Mouse (Mus musculus): ENCODE measurements around the gene Galt. TPM values are rescaled to one million over a fixed set of nuclear protein-coding genes. Genes with fewer than 3 reads are reported as not detected.
"Not testable (repeated sequence)": the region's sequence is repeated elsewhere in the genome, so short reads cannot be mapped to it uniquely, and the experiment has no call there.

Gene Galt
- polyA plus RNA-seq, 1 experiment from 2014 or later, result 58.9 TPM

DNA sequence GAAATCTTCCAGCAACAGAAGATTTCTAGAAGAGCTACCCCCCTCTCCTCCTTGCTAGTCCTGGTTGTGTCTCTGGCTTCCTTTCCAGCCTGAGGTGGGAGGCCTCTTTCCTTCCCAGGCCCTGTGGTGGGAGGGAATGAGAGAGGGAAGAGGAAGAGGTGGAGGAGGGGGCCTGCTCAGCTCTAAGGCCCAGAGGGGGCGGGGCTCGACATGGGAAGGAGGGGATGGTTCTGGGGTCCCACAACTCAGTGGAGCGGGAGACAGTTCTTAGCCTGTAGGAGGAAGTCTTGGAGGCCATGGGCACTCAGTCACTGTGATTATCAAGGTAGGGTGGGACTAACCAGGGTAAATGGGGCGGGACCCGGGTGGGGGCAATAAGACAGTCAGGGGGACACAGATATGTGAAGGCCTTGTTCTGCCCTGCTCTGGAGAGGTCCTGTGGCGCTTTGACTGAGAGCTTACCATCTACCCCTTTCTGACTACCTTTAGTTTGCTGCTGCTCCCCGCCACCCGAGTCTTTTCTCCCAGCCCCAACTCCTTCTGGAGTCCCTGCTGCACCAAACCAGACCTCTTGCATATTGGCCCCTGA lies 7.2 kb downstream of the Galt start:
- Histone ChIP-seq H3K4me3 (ENCODE audit: low read depth, low read length) (no peak overlapping the region), H3K4me1 (ENCODE audit: control insufficient read depth, insufficient read depth, low read length) (peaks cover 14% of the 10 kb centered on the region), H3K27me3 (ENCODE audit: control insufficient read depth, insufficient read depth, low read depth, low read length) (no peaks in the 10 kb centered on the region), H3K4me2 (ENCODE audit: low read length) (no peak overlapping the region), H3K27ac (ENCODE audit: low read length) (no peak overlapping the region), H3K36me3 (ENCODE audit: control insufficient read depth, insufficient read depth, low read length) (no peaks in the 10 kb centered on the region; the same call in 1 of the 2 replicates), H3K9ac (ENCODE audit: low read depth, low read length) (no peak overlapping the region), H3K9me3 (replicated peaks; ENCODE audit: control insufficient read depth, low read length, poor library complexity, severe bottlenecking) (no peaks in the 10 kb centered on the region)
- 41% methylated on average over 8 of the region's 8 CpGs for WGBS
- ATAC-seq, result peak; percentile 50

DNA sequence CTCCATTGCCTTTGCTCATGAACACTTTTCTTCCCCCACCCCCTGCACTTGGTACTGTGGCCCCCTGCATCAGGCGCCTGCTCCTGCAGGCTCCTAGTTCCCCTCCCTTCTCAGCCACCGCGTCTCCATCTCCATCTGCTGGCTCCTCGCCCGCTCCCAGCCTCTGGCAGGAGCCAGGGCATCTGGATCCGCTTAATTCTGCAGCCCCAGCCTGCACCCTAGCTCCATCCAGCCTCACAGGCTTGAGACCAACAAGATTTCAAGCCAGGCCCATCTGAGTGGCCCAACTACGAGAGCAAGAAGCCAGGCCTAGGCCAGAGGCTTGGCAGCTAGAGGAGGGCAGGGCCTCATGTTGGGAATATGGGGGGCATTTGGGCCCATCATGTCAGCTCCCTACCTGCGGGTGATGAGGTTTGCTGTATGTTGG lies 7.7 kb downstream of the Galt start:
- ATAC-seq; H3K27me3 ChIP-seq (ENCODE audit: control insufficient read depth, insufficient read depth, low read depth, low read length); H3K36me3 ChIP-seq (ENCODE audit: control insufficient read depth, insufficient read depth, low read length); H3K27ac ChIP-seq (ENCODE audit: low read length); H3K4me2 ChIP-seq (ENCODE audit: low read length); H3K9me3 ChIP-seq (replicated peaks; ENCODE audit: control insufficient read depth, low read length, poor library complexity, severe bottlenecking); H3K4me3 ChIP-seq (ENCODE audit: low read depth, low read length); H3K9ac ChIP-seq (ENCODE audit: low read depth, low read length): not testable (repeated sequence)
- 40% methylated on average over 8 of the region's 8 CpGs for WGBS
- H3K4me1 ChIP-seq (ENCODE audit: control insufficient read depth, insufficient read depth, low read length), result peaks cover 14% of the 10 kb centered on the region

GRCm38 (mm10) chr4:41763176-41763575 lies 8.1 kb downstream of the Galt start:
- H3K9ac ChIP-seq (ENCODE audit: low read depth, low read length); H3K36me3 ChIP-seq (ENCODE audit: control insufficient read depth, insufficient read depth, low read length); H3K27ac ChIP-seq (ENCODE audit: low read length); H3K4me2 ChIP-seq (ENCODE audit: low read length); H3K27me3 ChIP-seq (ENCODE audit: control insufficient read depth, insufficient read depth, low read depth, low read length); H3K9me3 ChIP-seq (replicated peaks; ENCODE audit: control insufficient read depth, low read length, poor library complexity, severe bottlenecking); H3K4me3 ChIP-seq (ENCODE audit: low read depth, low read length); ATAC-seq: not testable (repeated sequence)
- 80% methylated on average over 3 of the region's 6 CpGs for WGBS
- H3K4me1 ChIP-seq (ENCODE audit: control insufficient read depth, insufficient read depth, low read length), result peaks cover 14% of the 10 kb centered on the region

DNA sequence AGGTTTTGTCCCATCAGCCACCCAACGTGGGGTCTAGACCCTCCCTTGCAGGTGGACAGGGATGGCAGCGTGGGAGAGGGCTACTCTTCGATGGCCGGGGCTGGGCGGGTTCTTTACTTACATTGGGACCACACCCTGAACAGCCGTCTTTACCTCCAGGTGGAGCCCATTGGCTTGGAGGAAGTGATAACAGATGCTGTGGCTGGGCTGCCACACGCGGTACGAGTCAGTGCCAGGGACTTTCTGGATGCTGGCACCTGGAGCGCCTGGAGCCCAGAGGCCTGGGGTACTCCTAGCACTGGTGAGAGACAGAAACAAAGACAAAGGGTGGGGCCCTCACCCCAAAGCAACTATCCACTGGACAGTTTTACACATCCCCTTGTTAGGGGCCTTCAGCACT lies 12.3 kb downstream of the Galt start:
- H3K36me3 ChIP-seq (ENCODE audit: control insufficient read depth, insufficient read depth, low read length); H3K4me3 ChIP-seq (ENCODE audit: low read depth, low read length); H3K9me3 ChIP-seq (replicated peaks; ENCODE audit: control insufficient read depth, low read length, poor library complexity, severe bottlenecking); H3K4me1 ChIP-seq (ENCODE audit: control insufficient read depth, insufficient read depth, low read length); H3K9ac ChIP-seq (ENCODE audit: low read depth, low read length); H3K4me2 ChIP-seq (ENCODE audit: low read length); ATAC-seq; H3K27ac ChIP-seq (ENCODE audit: low read length); H3K27me3 ChIP-seq (ENCODE audit: control insufficient read depth, insufficient read depth, low read depth, low read length): not testable (repeated sequence)
- WGBS, result 84% methylated on average over 10 of the region's 10 CpGs

DNA sequence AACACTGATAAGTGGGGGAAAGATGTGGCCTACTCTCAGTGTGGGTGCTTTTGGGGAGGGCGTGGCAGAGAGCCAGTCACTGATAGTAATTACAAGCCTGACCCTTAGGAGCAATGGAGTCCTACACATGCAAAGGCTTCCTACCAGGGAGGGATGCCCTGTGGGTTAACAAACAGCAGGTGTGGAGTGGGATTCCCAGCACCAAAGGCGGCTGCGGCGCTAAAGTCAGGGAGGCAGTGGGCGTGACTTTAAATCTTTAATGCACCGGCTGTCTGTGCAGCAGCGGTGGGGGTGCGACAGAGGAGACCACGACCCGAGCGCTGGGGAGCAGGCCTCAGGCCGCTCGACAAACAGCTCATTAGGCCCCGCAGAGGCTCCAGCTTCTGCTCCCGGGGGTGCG lies 17.9 kb downstream of the Galt start:
- 0% methylated on average over 5 of the region's 16 CpGs for WGBS
- H3K9me3 ChIP-seq (replicated peaks; ENCODE audit: control insufficient read depth, low read length, poor library complexity, severe bottlenecking); H3K27ac ChIP-seq (ENCODE audit: low read length); H3K4me1 ChIP-seq (ENCODE audit: control insufficient read depth, insufficient read depth, low read length); H3K27me3 ChIP-seq (ENCODE audit: control insufficient read depth, insufficient read depth, low read depth, low read length); H3K36me3 ChIP-seq (ENCODE audit: control insufficient read depth, insufficient read depth, low read length); ATAC-seq: not testable (repeated sequence)
- Histone ChIP-seq H3K9ac (ENCODE audit: low read depth, low read length) (0 out of 2 replicates have a peak overlapping the region, but pooled peaks have one; percentile 26), H3K4me2 (ENCODE audit: low read length) (peak overlapping the region; percentile 54), H3K4me3 (ENCODE audit: low read depth, low read length) (peak overlapping the region; percentile 35)

- WGBS, result 0% methylated on average over 11 of the region's 25 CpGs
- not testable (repeated sequence) for H3K36me3 ChIP-seq (ENCODE audit: control insufficient read depth, insufficient read depth, low read length); ATAC-seq; H3K4me1 ChIP-seq (ENCODE audit: control insufficient read depth, insufficient read depth, low read length); H3K9me3 ChIP-seq (replicated peaks; ENCODE audit: control insufficient read depth, low read length, poor library complexity, severe bottlenecking); H3K27me3 ChIP-seq (ENCODE audit: control insufficient read depth, insufficient read depth, low read depth, low read length)
- Histone ChIP-seq H3K27ac (ENCODE audit: low read length) (peak overlapping the region; percentile 38; the same call in 1 of the 2 replicates), H3K9ac (ENCODE audit: low read depth, low read length) (peak overlapping the region; percentile 63; the same call in 1 of the 2 replicates), H3K4me3 (ENCODE audit: low read depth, low read length) (peak overlapping the region; percentile 45), H3K4me2 (ENCODE audit: low read length) (peak overlapping the region; percentile 42)
Observed at GRCm38 (mm10) chr4:41773502-41773901, 18.5 kb downstream of the Galt start.

- ATAC-seq; H3K27me3 ChIP-seq (ENCODE audit: control insufficient read depth, insufficient read depth, low read depth, low read length); H3K4me1 ChIP-seq (ENCODE audit: control insufficient read depth, insufficient read depth, low read length); H3K9me3 ChIP-seq (replicated peaks; ENCODE audit: control insufficient read depth, low read length, poor library complexity, severe bottlenecking); H3K36me3 ChIP-seq (ENCODE audit: control insufficient read depth, insufficient read depth, low read length): not testable (repeated sequence)
- peak within 1 kb of the TSS; percentile 56 for H3K4me2 ChIP-seq (ENCODE audit: low read length)
- peak within 1 kb of the TSS; percentile 71 for H3K27ac ChIP-seq (ENCODE audit: low read length)
- WGBS, result under 1% methylated on average over 12 of the region's 14 CpGs
- peak within 1 kb of the TSS; percentile 45 for H3K4me3 ChIP-seq (ENCODE audit: low read depth, low read length)
- H3K9ac ChIP-seq (ENCODE audit: low read depth, low read length), result peak within 1 kb of the TSS; percentile 63; the same call in 1 of the 2 replicates
Observed at GRCm38 (mm10) chr4:41774002-41774401, 19.0 kb downstream of the Galt start, which contains the start of gene Ccl27a. TSS of gene Ccl27a (minus strand) at chr4:41774247.

- H3K4me3 ChIP-seq (ENCODE audit: low read depth, low read length), result peak overlapping the region; percentile 30
Observed at GRCm38 (mm10) chr4:41774506-41774905, 19.5 kb downstream of the Galt start.

GRCm38 (mm10) chr4:41775840-41776239 lies 20.8 kb downstream of the Galt start:
- H3K27ac ChIP-seq (ENCODE audit: low read length); H3K4me1 ChIP-seq (ENCODE audit: control insufficient read depth, insufficient read depth, low read length); H3K9ac ChIP-seq (ENCODE audit: low read depth, low read length); H3K4me3 ChIP-seq (ENCODE audit: low read depth, low read length); ATAC-seq; H3K9me3 ChIP-seq (replicated peaks; ENCODE audit: control insufficient read depth, low read length, poor library complexity, severe bottlenecking); H3K27me3 ChIP-seq (ENCODE audit: control insufficient read depth, insufficient read depth, low read depth, low read length); H3K36me3 ChIP-seq (ENCODE audit: control insufficient read depth, insufficient read depth, low read length); H3K4me2 ChIP-seq (ENCODE audit: low read length): not testable (repeated sequence)
- WGBS, result 73% methylated on average over 1 of the region's 1 CpGs

More at GRCm38 (mm10) chr4:41774506-41774905, 19.5 kb downstream of the Galt start:
- H3K4me1 ChIP-seq (ENCODE audit: control insufficient read depth, insufficient read depth, low read length); H3K27me3 ChIP-seq (ENCODE audit: control insufficient read depth, insufficient read depth, low read depth, low read length); H3K9me3 ChIP-seq (replicated peaks; ENCODE audit: control insufficient read depth, low read length, poor library complexity, severe bottlenecking); H3K36me3 ChIP-seq (ENCODE audit: control insufficient read depth, insufficient read depth, low read length): not testable (repeated sequence)
- 0 out of 2 replicates have a peak, but pooled peaks have one; percentile 58 for ATAC-seq
- Histone ChIP-seq H3K9ac (ENCODE audit: low read depth, low read length) (peak overlapping the region; percentile 52; the same call in 1 of the 2 replicates), H3K4me2 (ENCODE audit: low read length) (peak overlapping the region; percentile 56), H3K27ac (ENCODE audit: low read length) (peak overlapping the region; percentile 71)
- WGBS, result 39% methylated on average over 3 of the region's 3 CpGs
